Mouse (Mus musculus): ENCODE results near the gene Cbx1. TPM values are rescaled to one million over a fixed set of nuclear protein-coding genes. Genes with fewer than 3 reads are reported as not detected.
"Not testable (repeated sequence)": the region's sequence is repeated elsewhere in the genome, so short reads cannot be mapped to it uniquely, and the experiment has no call there.

Gene Cbx1
- polyA plus RNA-seq, 2 experiments: 87.8 to 98.9 TPM

- H3K9me3 ChIP-seq (ENCODE audit: control insufficient read depth, low read length): no peaks in the 10 kb centered on the region
- peaks cover 6% of the 10 kb centered on the region; the same call in 1 of the 2 replicates for H3K4me1 ChIP-seq (ENCODE audit: control insufficient read depth, insufficient read depth, low read length)
- H3K9ac ChIP-seq (ENCODE audit: low read depth, low read length, severe bottlenecking): no peak overlapping the region
- no peak for DNase-seq (ENCODE audit: low spot score)
- no peaks in the 10 kb centered on the region for H3K36me3 ChIP-seq (ENCODE audit: control insufficient read depth, insufficient read depth, low read length)
- TF ChIP-seq POLR2A (IDR thresholded peaks at IDR 0.05; ENCODE audit: borderline replicate concordance, extremely low read depth, insufficient read depth, insufficient read length): no peak
- ATAC-seq (ENCODE audit: low FRiP score, low read depth): no peak
- H3K27ac ChIP-seq (replicated peaks; ENCODE audit: low read depth, low read length): no peak overlapping the region
- H3K4me3 ChIP-seq (replicated peaks; ENCODE audit: low read length): no peak overlapping the region
- no peaks in the 10 kb centered on the region for H3K27me3 ChIP-seq (ENCODE audit: control insufficient read depth, insufficient read depth, low read length)
- H3K4me2 ChIP-seq (replicated peaks; ENCODE audit: low read depth, low read length, severe bottlenecking): no peak overlapping the region
- 70% methylated on average over 5 of the region's 5 CpGs for WGBS
These were observed 8.6 kb upstream of the Cbx1 start for GRCm38 (mm10) chr11:96780306-96780705.

GRCm38 (mm10) chr11:96781425-96781824 lies 7.5 kb upstream of the Cbx1 start:
- H3K36me3 ChIP-seq (ENCODE audit: control insufficient read depth, insufficient read depth, low read length): no peaks in the 10 kb centered on the region
- ATAC-seq (ENCODE audit: low FRiP score, low read depth): no peak
- no peak for TF ChIP-seq POLR2A (IDR thresholded peaks at IDR 0.05; ENCODE audit: borderline replicate concordance, extremely low read depth, insufficient read depth, insufficient read length)
- no peaks in the 10 kb centered on the region for H3K9me3 ChIP-seq (ENCODE audit: control insufficient read depth, low read length)
- H3K4me3 ChIP-seq (replicated peaks; ENCODE audit: low read length): no peak overlapping the region
- no peak overlapping the region for H3K4me2 ChIP-seq (replicated peaks; ENCODE audit: low read depth, low read length, severe bottlenecking)
- WGBS: 80% methylated on average over 2 of the region's 2 CpGs
- no peaks in the 10 kb centered on the region for H3K27me3 ChIP-seq (ENCODE audit: control insufficient read depth, insufficient read depth, low read length)
- H3K9ac ChIP-seq (ENCODE audit: low read depth, low read length, severe bottlenecking): no peak overlapping the region
- no peak for DNase-seq (ENCODE audit: low spot score)
- peaks cover 5% of the 10 kb centered on the region; the same call in 1 of the 2 replicates for H3K4me1 ChIP-seq (ENCODE audit: control insufficient read depth, insufficient read depth, low read length)
- no peak overlapping the region for H3K27ac ChIP-seq (replicated peaks; ENCODE audit: low read depth, low read length)

DNA sequence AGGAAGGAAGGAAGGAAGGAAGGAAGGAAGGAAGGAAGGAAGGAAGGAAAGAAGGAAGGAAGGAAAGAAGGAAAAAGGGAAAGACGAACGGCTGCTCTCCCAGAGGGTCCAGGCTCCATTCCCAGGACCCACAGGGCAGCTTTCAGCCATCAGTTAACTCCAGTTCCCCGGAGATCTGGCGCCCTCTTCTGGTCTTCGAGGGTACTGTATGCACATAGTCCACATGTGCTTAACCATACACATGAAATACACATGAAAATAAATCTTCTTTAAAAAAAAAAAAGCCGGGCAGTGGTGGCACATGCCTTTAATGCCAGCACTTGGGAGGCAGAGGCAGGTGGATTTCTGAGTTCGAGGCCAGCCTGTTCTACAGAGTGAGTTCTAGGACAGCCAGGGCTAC lies 4.1 kb upstream of the Cbx1 start:
- not testable (repeated sequence) for H3K27me3 ChIP-seq (ENCODE audit: control insufficient read depth, insufficient read depth, low read length); ATAC-seq (ENCODE audit: low FRiP score, low read depth); H3K36me3 ChIP-seq (ENCODE audit: control insufficient read depth, insufficient read depth, low read length); H3K4me3 ChIP-seq (replicated peaks; ENCODE audit: low read length); H3K4me1 ChIP-seq (ENCODE audit: control insufficient read depth, insufficient read depth, low read length); H3K4me2 ChIP-seq (replicated peaks; ENCODE audit: low read depth, low read length, severe bottlenecking); H3K27ac ChIP-seq (replicated peaks; ENCODE audit: low read depth, low read length); H3K9me3 ChIP-seq (ENCODE audit: control insufficient read depth, low read length); H3K9ac ChIP-seq (ENCODE audit: low read depth, low read length, severe bottlenecking)
- DNase-seq (ENCODE audit: low spot score): peak; percentile 52
- WGBS: 14% methylated on average over 7 of the region's 7 CpGs

- H3K27me3 ChIP-seq (ENCODE audit: control insufficient read depth, insufficient read depth, low read length): no peaks in the 10 kb centered on the region
- H3K4me1 ChIP-seq (ENCODE audit: control insufficient read depth, insufficient read depth, low read length): peaks cover 12% of the 10 kb centered on the region
- H3K9ac ChIP-seq (ENCODE audit: low read depth, low read length, severe bottlenecking): no peak overlapping the region
- H3K27ac ChIP-seq (replicated peaks; ENCODE audit: low read depth, low read length): no peak overlapping the region
- DNase-seq (ENCODE audit: low spot score) (no peak), ATAC-seq (ENCODE audit: low FRiP score, low read depth) (no peak)
- no peak overlapping the region for H3K4me2 ChIP-seq (replicated peaks; ENCODE audit: low read depth, low read length, severe bottlenecking)
- 34% methylated on average over 9 of the region's 9 CpGs for WGBS
- TF ChIP-seq POLR2A (IDR thresholded peaks at IDR 0.05; ENCODE audit: borderline replicate concordance, extremely low read depth, insufficient read depth, insufficient read length): no peak
- H3K4me3 ChIP-seq (replicated peaks; ENCODE audit: low read length): no peak overlapping the region
- H3K9me3 ChIP-seq (ENCODE audit: control insufficient read depth, low read length): no peaks in the 10 kb centered on the region
- H3K36me3 ChIP-seq (ENCODE audit: control insufficient read depth, insufficient read depth, low read length): 0 out of 2 replicates have a peak, but pooled peaks cover 3% of the 10 kb centered on the region
These were observed 2.0 kb upstream of the Cbx1 start for GRCm38 (mm10) chr11:96786731-96787450.

DNA sequence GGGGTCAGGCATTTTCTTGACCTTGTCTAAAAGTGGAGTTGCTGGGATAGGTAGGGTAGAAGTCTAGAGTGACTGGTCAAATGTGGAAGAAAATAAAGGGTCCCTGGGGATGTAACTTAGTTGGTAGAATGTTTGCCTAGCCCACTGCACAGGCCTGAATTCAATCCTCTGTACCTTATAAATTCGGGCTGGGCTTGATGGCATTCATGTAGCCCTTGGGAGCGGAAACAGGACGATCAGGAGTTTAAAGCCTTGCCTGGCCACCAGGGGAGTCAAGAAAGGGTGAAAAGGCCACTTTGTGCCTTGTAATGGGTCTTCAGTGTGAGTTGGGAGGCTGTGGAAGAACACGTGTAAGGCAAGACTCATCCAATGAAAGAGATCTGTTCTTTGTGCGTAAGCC lies 1.1 kb downstream of the Cbx1 start:
- no peak for DNase-seq (ENCODE audit: low spot score)
- TF ChIP-seq POLR2A (IDR thresholded peaks at IDR 0.05; ENCODE audit: borderline replicate concordance, extremely low read depth, insufficient read depth, insufficient read length): no peak
- 9% methylated on average over 5 of the region's 5 CpGs for WGBS

More for the DNA sequence above, 1.1 kb downstream of the Cbx1 start:
- Histone ChIP-seq H3K27me3 (ENCODE audit: control insufficient read depth, insufficient read depth, low read length) (no peaks in the 10 kb centered on the region), H3K9ac (ENCODE audit: low read depth, low read length, severe bottlenecking) (peak overlapping the region; percentile 94), H3K4me1 (ENCODE audit: control insufficient read depth, insufficient read depth, low read length) (peaks cover 12% of the 10 kb centered on the region), H3K27ac (replicated peaks; ENCODE audit: low read depth, low read length) (no peak overlapping the region; the same call in 1 of the 2 replicates), H3K4me3 (replicated peaks; ENCODE audit: low read length) (peak overlapping the region; percentile 86), H3K36me3 (ENCODE audit: control insufficient read depth, insufficient read depth, low read length) (0 out of 2 replicates have a peak, but pooled peaks cover 3% of the 10 kb centered on the region), H3K9me3 (ENCODE audit: control insufficient read depth, low read length) (no peaks in the 10 kb centered on the region), H3K4me2 (replicated peaks; ENCODE audit: low read depth, low read length, severe bottlenecking) (peak overlapping the region; percentile 90)
- no peak for ATAC-seq (ENCODE audit: low FRiP score, low read depth)
